Mouse (Mus musculus): ENCODE measurements at regions not wholly inside any gene's neighbourhood (a gene's known extent, or its start where the extent isn't known, plus 50 kb on each side); places are given as distances from the start of the nearest gene placed in this dataset.
"Not testable (repeated sequence)": the region's sequence is repeated elsewhere in the genome, so short reads cannot be mapped to it uniquely, and the experiment has no call there.

DNA sequence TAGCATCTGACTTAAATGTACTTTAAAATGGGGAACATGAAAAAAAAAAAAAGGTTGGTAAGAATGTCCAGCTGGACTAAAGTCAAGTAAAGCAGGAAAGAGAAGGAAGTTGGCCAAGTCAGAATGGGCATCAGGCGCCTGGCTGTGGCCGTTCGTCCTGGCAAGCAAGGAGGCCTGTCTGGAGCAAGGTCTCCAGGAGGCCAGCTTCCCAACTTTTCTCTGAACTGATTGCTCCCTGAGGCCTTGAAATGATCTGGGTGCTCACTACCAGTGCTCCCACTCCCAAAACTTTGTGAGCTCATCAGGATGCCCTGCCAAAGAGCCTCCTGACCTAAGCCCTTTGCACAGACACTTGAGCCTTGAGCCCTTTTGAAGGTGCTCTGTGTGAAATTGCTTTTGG is 141.7 kb upstream of the Gm21897 start:
- Histone ChIP-seq H3K4me1 (ENCODE audit: control insufficient read depth, insufficient read depth, low read length) (no peaks in the 10 kb centered on the region), H3K36me3 (ENCODE audit: control insufficient read depth, insufficient read depth, low read length) (no peaks in the 10 kb centered on the region), H3K27ac (ENCODE audit: insufficient read depth, low read depth, low read length) (no peak overlapping the region), H3K27me3 (replicated peaks; ENCODE audit: control insufficient read depth, insufficient read depth, low read length) (no peaks in the 10 kb centered on the region; the same call in 1 of the 2 replicates), H3K4me3 (ENCODE audit: insufficient read depth, low read depth, low read length) (no peak overlapping the region)
- DNase-seq: no peak
- WGBS: 79% methylated on average over 3 of the region's 3 CpGs
- TF ChIP-seq CTCF (conservative IDR thresholded peaks at IDR 0.05; ENCODE audit: insufficient read depth, insufficient read length, low read depth, low read length) (no peak), POLR2A (IDR thresholded peaks at IDR 0.05; ENCODE audit: low read depth, low read length) (no peak)

DNA sequence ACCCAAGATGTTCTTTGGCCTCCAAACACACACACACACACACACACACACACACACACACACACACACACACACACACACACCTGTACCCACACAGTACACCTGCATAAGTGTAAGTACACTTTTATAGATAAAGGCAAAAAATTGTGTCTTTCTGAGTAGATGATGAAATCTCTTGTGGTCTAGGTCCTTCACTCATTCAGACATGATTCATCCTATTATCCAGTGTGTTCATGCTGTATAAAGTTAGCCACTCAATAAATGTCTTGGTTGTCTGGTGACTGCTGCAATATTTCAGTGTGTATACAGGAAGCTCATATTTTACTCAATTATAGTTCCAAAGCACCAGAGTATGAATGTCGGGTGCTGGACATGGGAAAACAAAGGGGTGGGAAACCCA is 131.5 kb upstream of the Gm21897 start:
- no peak for TF ChIP-seq CTCF (conservative IDR thresholded peaks at IDR 0.05; ENCODE audit: insufficient read depth, insufficient read length, low read depth, low read length)
- no peak for TF ChIP-seq POLR2A (IDR thresholded peaks at IDR 0.05; ENCODE audit: low read depth, low read length)
- H3K36me3 ChIP-seq (ENCODE audit: control insufficient read depth, insufficient read depth, low read length): no peaks in the 10 kb centered on the region
- no peaks in the 10 kb centered on the region for H3K27me3 ChIP-seq (replicated peaks; ENCODE audit: control insufficient read depth, insufficient read depth, low read length)

DNA sequence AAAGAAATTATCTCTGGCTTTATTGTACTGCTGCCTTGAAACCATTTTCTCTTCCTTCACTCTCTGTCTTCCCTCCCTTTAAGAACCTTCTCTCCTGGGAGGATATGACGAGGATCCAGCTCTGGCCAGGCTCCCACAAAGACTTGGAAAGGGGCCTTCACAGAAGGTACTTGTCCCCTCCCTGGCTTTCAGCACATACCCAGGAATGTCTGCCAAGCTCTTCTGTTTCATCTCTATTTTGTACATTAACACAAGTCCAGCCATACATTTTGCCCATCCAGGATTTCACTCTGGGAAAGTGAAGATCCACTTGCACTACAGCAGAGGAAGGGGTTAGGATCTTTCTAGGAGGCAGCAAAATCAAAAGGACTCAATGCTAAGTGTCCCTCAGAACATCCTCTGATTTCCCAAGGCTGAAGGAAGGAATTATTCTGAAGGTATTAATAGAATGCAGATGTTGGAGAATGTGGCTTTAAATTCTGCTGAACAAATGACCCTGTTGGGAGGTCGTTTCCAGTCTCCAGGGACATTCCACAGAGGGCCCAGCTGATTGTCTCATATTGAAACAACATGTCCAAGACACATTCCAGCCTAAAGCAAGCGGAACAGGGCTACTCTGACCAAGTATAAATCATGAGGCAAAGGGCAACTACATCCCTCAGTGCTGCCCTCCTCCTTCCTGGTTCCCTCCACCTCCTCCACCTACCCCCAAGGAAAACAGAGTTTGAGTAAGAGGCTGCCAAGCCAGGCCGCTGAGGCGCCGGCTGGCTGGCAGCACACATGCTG is 122.1 kb upstream of the Gm21897 start:
- DNase-seq: peak; percentile 89
- Histone ChIP-seq H3K4me3 (ENCODE audit: insufficient read depth, low read depth, low read length) (no peak overlapping the region), H3K36me3 (ENCODE audit: control insufficient read depth, insufficient read depth, low read length) (no peaks in the 10 kb centered on the region), H3K27me3 (replicated peaks; ENCODE audit: control insufficient read depth, insufficient read depth, low read length) (no peaks in the 10 kb centered on the region), H3K27ac (ENCODE audit: insufficient read depth, low read depth, low read length) (peak overlapping the region; percentile 86), H3K4me1 (ENCODE audit: control insufficient read depth, insufficient read depth, low read length) (peaks cover 4% of the 10 kb centered on the region; the same call in 1 of the 2 replicates)
- TF ChIP-seq CTCF (conservative IDR thresholded peaks at IDR 0.05; ENCODE audit: insufficient read depth, insufficient read length, low read depth, low read length): no peak
- no peak for TF ChIP-seq POLR2A (IDR thresholded peaks at IDR 0.05; ENCODE audit: low read depth, low read length)
- WGBS: 12% methylated on average over 6 of the region's 6 CpGs

More for the DNA sequence above, 131.5 kb upstream of the Gm21897 start:
- WGBS: 83% methylated on average over 1 of the region's 1 CpGs
- no peak for DNase-seq
- H3K4me3 ChIP-seq (ENCODE audit: insufficient read depth, low read depth, low read length): no peak overlapping the region
- H3K27ac ChIP-seq (ENCODE audit: insufficient read depth, low read depth, low read length): no peak overlapping the region
- H3K4me1 ChIP-seq (ENCODE audit: control insufficient read depth, insufficient read depth, low read length): no peaks in the 10 kb centered on the region

DNA sequence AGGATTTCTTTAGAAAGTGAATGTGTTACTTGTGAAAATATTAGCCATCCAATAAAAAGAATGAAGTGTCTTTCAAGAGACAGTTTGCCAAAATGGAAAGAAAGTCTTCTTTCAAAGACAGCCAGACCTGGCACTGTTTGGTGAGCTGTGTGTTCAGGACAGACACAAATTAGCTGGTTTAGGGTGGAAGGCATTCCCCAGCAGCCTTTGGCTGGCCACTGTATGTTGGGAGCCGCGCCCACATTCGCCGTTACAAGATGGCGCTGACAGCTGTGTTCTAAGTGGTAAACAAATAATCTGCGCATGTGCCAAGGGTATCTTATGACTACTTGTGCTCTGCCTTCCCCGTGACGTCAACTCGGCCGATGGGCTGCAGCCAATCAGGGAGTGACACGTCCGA is 121.3 kb upstream of the Gm21897 start:
- 91% methylated on average over 8 of the region's 12 CpGs for WGBS
- H3K27ac ChIP-seq (ENCODE audit: insufficient read depth, low read depth, low read length): peak overlapping the region; percentile 37; the same call in 1 of the 2 replicates

DNA sequence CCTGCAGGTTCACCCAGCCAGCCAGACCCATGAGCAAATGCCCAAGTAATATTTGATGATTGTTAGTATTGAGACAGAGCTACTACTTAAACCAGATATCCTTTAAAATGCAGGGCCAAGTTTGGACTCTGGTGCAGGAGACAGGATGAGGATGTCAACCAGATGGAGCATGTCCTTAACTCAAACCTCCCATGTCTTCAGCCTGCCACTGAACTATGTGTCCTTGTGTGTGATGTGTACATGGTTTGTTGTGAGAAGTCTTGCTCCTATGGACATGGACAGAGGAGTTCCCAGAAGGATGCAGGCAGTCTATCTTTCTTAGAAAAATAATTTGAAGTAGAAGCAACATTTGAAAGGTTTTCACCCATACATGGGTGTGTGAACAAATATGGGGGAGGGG is 120.4 kb upstream of the Gm21897 start:
- H3K4me3 ChIP-seq (ENCODE audit: insufficient read depth, low read depth, low read length): no peak overlapping the region
- H3K27ac ChIP-seq (ENCODE audit: insufficient read depth, low read depth, low read length): no peak overlapping the region
- TF ChIP-seq POLR2A (IDR thresholded peaks at IDR 0.05; ENCODE audit: low read depth, low read length) (no peak), CTCF (conservative IDR thresholded peaks at IDR 0.05; ENCODE audit: insufficient read depth, insufficient read length, low read depth, low read length) (no peak)
- H3K27me3 ChIP-seq (replicated peaks; ENCODE audit: control insufficient read depth, insufficient read depth, low read length): no peaks in the 10 kb centered on the region
- peaks cover 4% of the 10 kb centered on the region; the same call in 1 of the 2 replicates for H3K4me1 ChIP-seq (ENCODE audit: control insufficient read depth, insufficient read depth, low read length)
- H3K36me3 ChIP-seq (ENCODE audit: control insufficient read depth, insufficient read depth, low read length): no peaks in the 10 kb centered on the region
- DNase-seq: no peak

More for the DNA sequence above, 121.3 kb upstream of the Gm21897 start:
- H3K27me3 ChIP-seq (replicated peaks; ENCODE audit: control insufficient read depth, insufficient read depth, low read length); DNase-seq; H3K36me3 ChIP-seq (ENCODE audit: control insufficient read depth, insufficient read depth, low read length); H3K4me1 ChIP-seq (ENCODE audit: control insufficient read depth, insufficient read depth, low read length); H3K4me3 ChIP-seq (ENCODE audit: insufficient read depth, low read depth, low read length): not testable (repeated sequence)

DNA sequence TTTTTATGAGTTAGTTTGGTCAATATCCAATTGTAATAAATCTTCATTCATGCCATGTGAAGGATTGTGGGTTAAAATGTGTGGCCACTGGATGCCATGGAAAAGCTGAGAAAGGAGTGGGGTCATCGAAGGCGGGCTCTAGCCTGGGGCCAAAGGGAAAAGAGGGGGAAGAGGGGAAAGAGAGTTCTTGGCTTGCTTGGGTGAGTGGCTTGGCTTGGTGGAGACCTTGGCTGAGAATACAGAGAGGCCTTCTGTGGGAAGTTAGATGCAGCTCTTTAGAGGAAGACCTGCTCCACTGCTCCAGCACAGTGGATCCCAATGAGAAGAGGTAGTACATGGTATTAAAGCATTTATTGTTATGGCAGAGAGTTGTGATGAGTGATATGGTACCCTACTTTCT is 101.3 kb upstream of the Gm21897 start:
- 85% methylated on average over 2 of the region's 2 CpGs for WGBS
- Histone ChIP-seq H3K36me3 (ENCODE audit: control insufficient read depth, insufficient read depth, low read length) (no peaks in the 10 kb centered on the region), H3K27me3 (replicated peaks; ENCODE audit: control insufficient read depth, insufficient read depth, low read length) (no peaks in the 10 kb centered on the region), H3K4me1 (ENCODE audit: control insufficient read depth, insufficient read depth, low read length) (no peaks in the 10 kb centered on the region), H3K27ac (ENCODE audit: insufficient read depth, low read depth, low read length) (no peak overlapping the region), H3K4me3 (ENCODE audit: insufficient read depth, low read depth, low read length) (no peak overlapping the region)
- TF ChIP-seq POLR2A (IDR thresholded peaks at IDR 0.05; ENCODE audit: low read depth, low read length) (no peak), CTCF (conservative IDR thresholded peaks at IDR 0.05; ENCODE audit: insufficient read depth, insufficient read length, low read depth, low read length) (no peak)
- no peak for DNase-seq

DNA sequence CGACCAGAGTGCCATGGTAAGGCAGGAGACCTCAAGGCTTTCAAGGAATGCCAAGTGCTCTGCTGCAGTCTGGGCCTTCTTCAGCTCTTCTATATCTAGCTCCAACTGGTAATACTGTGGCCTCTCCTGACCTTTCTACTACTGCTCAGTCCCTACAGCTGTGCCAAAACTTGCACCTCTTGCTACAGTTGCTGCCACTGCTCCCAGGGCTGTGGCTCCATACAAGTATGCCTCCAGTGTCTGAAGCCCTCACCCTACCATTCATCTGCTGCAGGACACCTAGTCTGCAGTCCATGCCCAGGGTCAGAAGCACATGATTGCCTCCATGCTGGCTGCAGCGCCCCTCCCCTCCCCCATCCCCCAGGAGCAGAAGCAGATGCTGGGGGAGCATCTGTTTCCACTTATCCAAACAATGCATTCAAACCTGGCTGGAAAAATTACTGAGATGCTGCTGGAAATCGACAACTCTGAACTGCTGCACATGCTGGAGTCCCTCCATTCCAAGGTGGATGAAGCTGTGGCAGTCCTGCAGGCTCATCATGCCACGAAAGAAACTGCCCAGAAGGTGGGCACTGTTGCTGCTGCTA is 96.2 kb upstream of the Gm21897 start:
- Histone ChIP-seq H3K36me3 (ENCODE audit: control insufficient read depth, insufficient read depth, low read length) (no peaks in the 10 kb centered on the region), H3K4me3 (ENCODE audit: insufficient read depth, low read depth, low read length) (no peak overlapping the region), H3K27ac (ENCODE audit: insufficient read depth, low read depth, low read length) (no peak overlapping the region), H3K4me1 (ENCODE audit: control insufficient read depth, insufficient read depth, low read length) (no peaks in the 10 kb centered on the region), H3K27me3 (replicated peaks; ENCODE audit: control insufficient read depth, insufficient read depth, low read length) (no peaks in the 10 kb centered on the region)
- DNase-seq: no peak
- 82% methylated on average over 4 of the region's 4 CpGs for WGBS
- TF ChIP-seq POLR2A (IDR thresholded peaks at IDR 0.05; ENCODE audit: low read depth, low read length) (no peak), CTCF (conservative IDR thresholded peaks at IDR 0.05; ENCODE audit: insufficient read depth, insufficient read length, low read depth, low read length) (no peak)
